Mouse (Mus musculus) kidney, adult 2 months (tissue): ENCODE data around the gene Crybb1.

ENCODE experiments used
- CTCF ChIP-seq: fragments of 200-500 bp; conservative IDR thresholded peaks from 2 replicates; pipeline ENCODE4 v1.5.1; 2011; ENCODE audit warnings: low read depth, mild to moderate bottlenecking, control low read depth, low read length, moderate library complexity, mixed read lengths; ENCODE audit not compliant: insufficient read depth, insufficient read length
- POLR2A ChIP-seq: fragments of 200-500 bp; IDR thresholded peaks from one replicate; pipeline ENCODE4 v1.6.1; 2011; ENCODE audit warnings: low read depth, low read length, control low read depth

DNA sequence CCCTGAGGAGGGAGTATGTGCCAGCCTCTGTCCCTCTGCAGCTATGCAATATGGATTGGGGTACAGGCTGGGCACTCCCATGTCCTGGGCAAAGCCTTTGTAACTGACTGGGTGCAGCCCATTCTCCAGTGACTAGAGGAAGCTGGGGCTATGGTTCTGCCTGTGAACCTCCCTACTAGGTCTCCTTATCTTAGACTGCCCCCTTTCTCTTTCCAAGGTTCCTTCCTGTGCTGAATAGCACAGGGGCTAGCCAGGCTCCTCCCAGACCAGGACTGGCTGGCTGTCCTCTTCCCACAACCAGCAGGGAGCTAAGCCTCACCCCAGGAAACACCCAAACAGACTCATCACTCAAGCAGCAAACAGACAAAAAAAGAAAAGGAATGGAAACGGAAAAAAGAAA is 36.2 kb upstream of the Crybb1 start:
- TF ChIP-seq POLR2A, result no peak
- TF ChIP-seq CTCF, result no peak
